Mouse (Mus musculus): ENCODE data around the gene Psmd9. TPM values are rescaled to one million over a fixed set of nuclear protein-coding genes. Genes with fewer than 3 reads are reported as not detected.

Gene Psmd9
- polyA plus RNA-seq, 1 experiment: 30.6 TPM

- Histone ChIP-seq H3K36me3 (ENCODE audit: control insufficient read depth, insufficient read depth) (peaks cover 3% of the 10 kb centered on the region), H3K4me2 (ENCODE audit: low read depth) (peak overlapping the region; percentile 97), H3K4me3 (peak overlapping the region; percentile 75), H3K27me3 (ENCODE audit: control insufficient read depth, insufficient read depth, insufficient read length) (no peaks in the 10 kb centered on the region), H3K79me2 (ENCODE audit: control insufficient read depth, insufficient read depth) (peaks cover 35% of the 10 kb centered on the region), H3ac (ENCODE audit: control insufficient read depth, insufficient read length) (peak overlapping the region; percentile 98)
- TF ChIP-seq REST (IDR thresholded peaks at IDR 0.05; ENCODE audit: insufficient read depth, insufficient read length) (no peak), MAX (IDR thresholded peaks at IDR 0.05; ENCODE audit: low read depth) (no peak), POLR2A (IDR thresholded peaks at IDR 0.05; ENCODE audit: insufficient read length, low read depth) (peak; percentile 64), SRF (IDR thresholded peaks at IDR 0.05; ENCODE audit: control insufficient read depth, insufficient read length, low read depth) (no peak), TCF3 (IDR thresholded peaks at IDR 0.05; ENCODE audit: insufficient read length, low read depth) (no peak), POLR2AphosphoS2 (IDR thresholded peaks at IDR 0.05; ENCODE audit: insufficient read length, low read depth) (peak; percentile 63), CEBPB (IDR thresholded peaks at IDR 0.05; ENCODE audit: insufficient read depth, poor library complexity, severe bottlenecking) (no peak), E2F4 (IDR thresholded peaks at IDR 0.05; ENCODE audit: insufficient read depth) (no peak), USF1 (IDR thresholded peaks at IDR 0.05; ENCODE audit: low read depth) (no peak), MYOD1 (IDR thresholded peaks at IDR 0.05; ENCODE audit: control insufficient read depth in 1 of 3, insufficient read length in 2 of 3, low read depth in 2 of 3) (no peak), TCF12 (IDR thresholded peaks at IDR 0.05; ENCODE audit: insufficient read depth, poor library complexity, severe bottlenecking) (no peak), MYOG (IDR thresholded peaks at IDR 0.05; ENCODE audit: control insufficient read depth in 1 of 3, insufficient read depth in 1 of 3, insufficient read length in 2 of 3, low read depth in 2 of 3) (no peak)
These were observed 28.3 kb upstream of the Psmd9 start for GRCm38 (mm10) chr5:123140694-123141554.

GRCm38 (mm10) chr5:123141555-123142160 is 27.6 kb upstream of the Psmd9 start:
- Histone ChIP-seq H3K79me2 (ENCODE audit: control insufficient read depth, insufficient read depth) (peaks cover 35% of the 10 kb centered on the region), H3K36me3 (ENCODE audit: control insufficient read depth, insufficient read depth) (peaks cover 3% of the 10 kb centered on the region), H3K4me3 (peak overlapping the region; percentile 75), H3ac (ENCODE audit: control insufficient read depth, insufficient read length) (peak overlapping the region; percentile 98), H3K4me2 (ENCODE audit: low read depth) (peak overlapping the region; percentile 97), H3K27me3 (ENCODE audit: control insufficient read depth, insufficient read depth, insufficient read length) (no peaks in the 10 kb centered on the region)
- peak; percentile 69 for TF ChIP-seq POLR2A (IDR thresholded peaks at IDR 0.05; ENCODE audit: insufficient read length, low read depth)
- TF ChIP-seq SRF (IDR thresholded peaks at IDR 0.05; ENCODE audit: control insufficient read depth, insufficient read length, low read depth): no peak
- TF ChIP-seq POLR2AphosphoS2 (IDR thresholded peaks at IDR 0.05; ENCODE audit: insufficient read length, low read depth): peak; percentile 85

DNA sequence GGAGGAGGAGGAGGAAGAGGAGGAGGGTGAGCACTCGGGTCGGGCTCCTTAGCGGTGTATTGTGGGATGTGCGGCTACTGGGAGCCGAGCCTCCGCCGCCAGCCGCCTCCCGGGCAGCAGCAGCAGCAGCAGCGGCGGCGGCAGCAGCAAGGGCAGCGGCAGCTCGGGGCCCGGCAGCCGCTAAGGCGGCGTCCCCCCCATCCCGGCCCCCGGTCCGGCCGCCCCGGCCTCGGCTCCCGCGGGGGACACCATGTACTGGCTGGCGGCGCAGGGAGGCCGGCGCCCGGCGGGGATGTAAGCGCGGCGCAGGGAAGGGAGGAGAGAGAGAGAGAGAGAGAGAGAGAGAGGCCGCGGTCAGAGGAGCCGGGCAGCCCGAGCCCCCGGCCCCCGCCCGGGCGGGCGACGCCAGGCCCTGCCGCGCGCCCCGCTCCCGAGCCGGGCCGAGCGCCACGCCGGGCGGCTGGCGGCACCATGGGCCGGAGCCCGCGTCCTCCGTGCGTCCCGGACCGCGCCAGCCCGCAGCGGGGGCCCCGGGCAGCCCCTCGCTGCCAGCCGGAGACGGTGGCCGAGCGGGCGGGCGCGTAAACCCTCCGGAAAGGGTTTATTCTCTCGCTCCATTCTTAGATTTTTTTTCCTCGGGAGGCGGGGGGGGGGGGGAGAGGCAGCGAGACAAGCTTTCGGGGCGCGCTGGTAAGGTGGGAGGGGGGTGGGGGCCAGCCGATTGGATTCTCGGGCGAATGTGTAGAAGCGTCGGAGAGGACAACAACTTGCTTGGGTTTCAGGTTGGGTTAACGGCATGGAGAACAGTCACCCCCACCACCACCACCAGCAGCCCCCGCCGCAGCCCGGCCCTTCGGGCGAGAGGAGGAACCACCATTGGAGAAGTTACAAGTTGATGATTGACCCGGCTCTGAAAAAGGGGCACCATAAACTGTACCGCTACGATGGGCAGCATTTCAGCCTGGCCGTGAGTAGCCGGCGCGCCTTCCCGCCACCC is 26.8 kb upstream of the Psmd9 start, which contains the start of gene Setd1b:
TSS of gene Setd1b (plus strand) at position 33 of the 997 bp plus-strand sequence.
- Histone ChIP-seq H3K27me3 (ENCODE audit: control insufficient read depth, insufficient read depth, insufficient read length) (no peaks in the 10 kb centered on the region), H3ac (ENCODE audit: control insufficient read depth, insufficient read length) (peak within 1 kb of the TSS; percentile 98), H3K79me2 (ENCODE audit: control insufficient read depth, insufficient read depth) (peaks cover 35% of the 10 kb centered on the region), H3K4me3 (peak within 1 kb of the TSS; percentile 75), H3K36me3 (ENCODE audit: control insufficient read depth, insufficient read depth) (peaks cover 3% of the 10 kb centered on the region), H3K4me2 (ENCODE audit: low read depth) (peak within 1 kb of the TSS; percentile 97)
- no peak for TF ChIP-seq E2F4 (IDR thresholded peaks at IDR 0.05; ENCODE audit: insufficient read depth)
- peak; percentile 68 for TF ChIP-seq POLR2A (IDR thresholded peaks at IDR 0.05; ENCODE audit: insufficient read length, low read depth)
- TF ChIP-seq TCF12 (IDR thresholded peaks at IDR 0.05; ENCODE audit: insufficient read depth, poor library complexity, severe bottlenecking): no peak
- TF ChIP-seq MYOG (IDR thresholded peaks at IDR 0.05; ENCODE audit: control insufficient read depth in 1 of 3, insufficient read depth in 1 of 3, insufficient read length in 2 of 3, low read depth in 2 of 3): no peak
- no peak for TF ChIP-seq TCF3 (IDR thresholded peaks at IDR 0.05; ENCODE audit: insufficient read length, low read depth)
- TF ChIP-seq MYOD1 (IDR thresholded peaks at IDR 0.05; ENCODE audit: control insufficient read depth in 1 of 3, insufficient read length in 2 of 3, low read depth in 2 of 3): no peak
- peak; percentile 72 for TF ChIP-seq POLR2AphosphoS2 (IDR thresholded peaks at IDR 0.05; ENCODE audit: insufficient read length, low read depth)
- TF ChIP-seq SRF (IDR thresholded peaks at IDR 0.05; ENCODE audit: control insufficient read depth, insufficient read length, low read depth): no peak
- TF ChIP-seq USF1 (IDR thresholded peaks at IDR 0.05; ENCODE audit: low read depth): no peak
- TF ChIP-seq REST (IDR thresholded peaks at IDR 0.05; ENCODE audit: insufficient read depth, insufficient read length): no peak

DNA sequence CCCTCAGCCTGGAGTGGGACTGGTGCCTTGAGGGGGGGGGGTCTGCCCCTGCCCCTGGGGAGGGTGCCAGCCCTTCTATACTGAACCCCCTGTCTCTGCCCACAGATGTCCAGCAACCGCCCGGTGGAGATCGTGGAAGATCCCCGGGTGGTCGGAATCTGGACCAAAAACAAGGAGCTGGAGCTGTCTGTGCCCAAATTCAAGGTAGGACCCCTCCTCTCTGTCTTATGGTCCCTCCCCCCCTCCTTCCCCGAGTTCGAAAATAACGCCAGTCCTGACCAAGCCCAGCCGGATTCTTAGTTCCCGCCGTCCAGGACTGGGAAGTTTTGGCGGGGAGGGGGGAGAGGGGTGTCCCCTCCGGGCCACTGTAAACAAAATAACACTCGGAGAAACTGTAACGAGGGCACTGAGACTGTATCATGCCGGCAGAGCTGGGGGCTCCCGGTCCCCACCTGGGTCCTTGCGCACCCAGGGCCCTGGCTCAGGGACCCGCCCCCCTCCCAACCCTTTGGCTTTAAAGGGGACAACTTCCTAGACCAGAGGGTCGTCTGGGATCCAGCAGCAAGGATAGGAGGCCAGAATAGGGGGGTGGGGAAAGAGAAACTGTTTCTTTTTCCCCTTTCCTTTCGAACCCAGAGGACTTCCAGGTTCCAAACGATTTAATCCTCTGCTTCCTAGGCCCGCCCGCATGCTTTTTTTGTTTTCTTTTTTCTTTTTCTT is 25.8 kb upstream of the Psmd9 start:
- peaks cover 3% of the 10 kb centered on the region for H3K36me3 ChIP-seq (ENCODE audit: control insufficient read depth, insufficient read depth)
- H3K79me2 ChIP-seq (ENCODE audit: control insufficient read depth, insufficient read depth): peaks cover 35% of the 10 kb centered on the region
- H3K4me3 ChIP-seq: peak overlapping the region; percentile 75
- H3K4me2 ChIP-seq (ENCODE audit: low read depth): peak overlapping the region; percentile 95
- peak overlapping the region; percentile 98 for H3ac ChIP-seq (ENCODE audit: control insufficient read depth, insufficient read length)
- TF ChIP-seq USF1 (IDR thresholded peaks at IDR 0.05; ENCODE audit: low read depth): no peak
- no peak for TF ChIP-seq POLR2AphosphoS2 (IDR thresholded peaks at IDR 0.05; ENCODE audit: insufficient read length, low read depth)
- TF ChIP-seq MYOD1 (IDR thresholded peaks at IDR 0.05; ENCODE audit: control insufficient read depth in 1 of 3, insufficient read length in 2 of 3, low read depth in 2 of 3): no peak
- no peak for TF ChIP-seq CEBPB (IDR thresholded peaks at IDR 0.05; ENCODE audit: insufficient read depth, poor library complexity, severe bottlenecking)
- no peak for TF ChIP-seq TCF3 (IDR thresholded peaks at IDR 0.05; ENCODE audit: insufficient read length, low read depth)
- TF ChIP-seq REST (IDR thresholded peaks at IDR 0.05; ENCODE audit: insufficient read depth, insufficient read length): no peak
- TF ChIP-seq MYOG (IDR thresholded peaks at IDR 0.05; ENCODE audit: control insufficient read depth in 1 of 3, insufficient read depth in 1 of 3, insufficient read length in 2 of 3, low read depth in 2 of 3): no peak
- TF ChIP-seq E2F4 (IDR thresholded peaks at IDR 0.05; ENCODE audit: insufficient read depth): no peak
- no peak for TF ChIP-seq SRF (IDR thresholded peaks at IDR 0.05; ENCODE audit: control insufficient read depth, insufficient read length, low read depth)
- TF ChIP-seq MAX (IDR thresholded peaks at IDR 0.05; ENCODE audit: low read depth): no peak
- TF ChIP-seq POLR2A (IDR thresholded peaks at IDR 0.05; ENCODE audit: insufficient read length, low read depth): no peak
- no peak for TF ChIP-seq TCF12 (IDR thresholded peaks at IDR 0.05; ENCODE audit: insufficient read depth, poor library complexity, severe bottlenecking)
- H3K27me3 ChIP-seq (ENCODE audit: control insufficient read depth, insufficient read depth, insufficient read length): no peaks in the 10 kb centered on the region
